Mouse (Mus musculus): ENCODE measurements around the gene Tgif2. TPM values are rescaled to one million over a fixed set of nuclear protein-coding genes. Genes with fewer than 3 reads are reported as not detected.
A peak's percentile ranks its signal among the peaks of the same experiment; 100 is the strongest.
"Not testable (repeated sequence)": the region's sequence is repeated elsewhere in the genome, so short reads cannot be mapped to it uniquely, and the experiment has no call there.

The Tgif2 gene
- total and polyA plus RNA-seq, 3 experiments: 25.7 to 77.6 (median 26.7) TPM

- H3K4me3 ChIP-seq (ENCODE audit: low read depth, low read length): no peak overlapping the region; the same call in 1 of the 2 replicates
- peaks cover 40% of the 10 kb centered on the region for H3K36me3 ChIP-seq (replicated peaks)
- H3K4me1 ChIP-seq (ENCODE audit: insufficient read depth, low read depth, low read length): peaks cover 80% of the 10 kb centered on the region
- H3K27me3 ChIP-seq (ENCODE audit: insufficient read depth, low read length): no peaks in the 10 kb centered on the region
- TF ChIP-seq GATA2 (IDR thresholded peaks at IDR 0.05; ENCODE audit: borderline replicate concordance, low read depth, low read length): no peak
- H3K9me3 ChIP-seq (replicated peaks): no peaks in the 10 kb centered on the region
- DNase-seq (ENCODE audit: low spot score) (peak; percentile 42), ATAC-seq (ENCODE audit: extremely low read depth, insufficient number of reproducible peaks, low FRiP score, poor library complexity, severe bottlenecking) (no peak)
These were observed 37.9 kb downstream of the Tgif2 start for GRCm38 (mm10) chr2:156877726-156878125.

GRCm38 (mm10) chr2:156879541-156879940, 39.7 kb downstream of the Tgif2 start:
- DNase-seq (ENCODE audit: low spot score) (no peak), ATAC-seq (ENCODE audit: extremely low read depth, insufficient number of reproducible peaks, low FRiP score, poor library complexity, severe bottlenecking) (no peak)
- no peaks in the 10 kb centered on the region for H3K9me3 ChIP-seq (replicated peaks)
- TF ChIP-seq POLR2AphosphoS5 (IDR thresholded peaks at IDR 0.05; ENCODE audit: insufficient replicate concordance, low read depth, low read length) (no peak), GATA2 (IDR thresholded peaks at IDR 0.05; ENCODE audit: borderline replicate concordance, low read depth, low read length) (no peak)
- peaks cover 75% of the 10 kb centered on the region for H3K4me1 ChIP-seq (ENCODE audit: insufficient read depth, low read depth, low read length)
- H3K36me3 ChIP-seq (replicated peaks): peaks cover 22% of the 10 kb centered on the region
- no peaks in the 10 kb centered on the region for H3K27me3 ChIP-seq (ENCODE audit: insufficient read depth, low read length)
- no peak overlapping the region; the same call in 1 of the 2 replicates for H3K4me3 ChIP-seq (ENCODE audit: low read depth, low read length)

- H3K4me3 ChIP-seq (ENCODE audit: low read depth, low read length): peak overlapping the region; percentile 52; the same call in 1 of the 2 replicates
- H3K36me3 ChIP-seq (replicated peaks): no peaks in the 10 kb centered on the region
- H3K9me3 ChIP-seq (replicated peaks): no peaks in the 10 kb centered on the region
- no peaks in the 10 kb centered on the region; the same call in 1 of the 2 replicates for H3K27me3 ChIP-seq (ENCODE audit: insufficient read depth, low read length)
- DNase-seq (ENCODE audit: low spot score) (peak; percentile 83), ATAC-seq (ENCODE audit: extremely low read depth, insufficient number of reproducible peaks, low FRiP score, poor library complexity, severe bottlenecking) (peak; percentile 82)
- TF ChIP-seq GATA2 (IDR thresholded peaks at IDR 0.05; ENCODE audit: borderline replicate concordance, low read depth, low read length) (no peak), TAL1 (conservative IDR thresholded peaks at IDR 0.05; ENCODE audit: low read depth, low read length) (peak; percentile 44)
- H3K4me1 ChIP-seq (ENCODE audit: insufficient read depth, low read depth, low read length): peaks cover 90% of the 10 kb centered on the region
These were observed 42.7 kb downstream of the Tgif2 start for GRCm38 (mm10) chr2:156882431-156883001.

GRCm38 (mm10) chr2:156884396-156885211, 44.8 kb downstream of the Tgif2 start:
- Histone ChIP-seq H3K4me3 (ENCODE audit: low read depth, low read length) (no peak overlapping the region; the same call in 1 of the 2 replicates), H3K9me3 (replicated peaks) (no peaks in the 10 kb centered on the region), H3K27me3 (ENCODE audit: insufficient read depth, low read length) (peaks cover 2% of the 10 kb centered on the region; the same call in 1 of the 2 replicates), H3K4me1 (ENCODE audit: insufficient read depth, low read depth, low read length) (peaks cover 74% of the 10 kb centered on the region), H3K36me3 (replicated peaks) (no peaks in the 10 kb centered on the region)
- no peak for ATAC-seq (ENCODE audit: extremely low read depth, insufficient number of reproducible peaks, low FRiP score, poor library complexity, severe bottlenecking)
- DNase-seq (ENCODE audit: low spot score): no peak
- TF ChIP-seq TAL1 (conservative IDR thresholded peaks at IDR 0.05; ENCODE audit: low read depth, low read length): no peak
- no peak for TF ChIP-seq GATA2 (IDR thresholded peaks at IDR 0.05; ENCODE audit: borderline replicate concordance, low read depth, low read length)
- TF ChIP-seq CTCF (IDR thresholded peaks at IDR 0.05; ENCODE audit: low read depth, low read length): no peak
- TF ChIP-seq GATA1 (IDR thresholded peaks at IDR 0.05; ENCODE audit: borderline replicate concordance, low read length): no peak
- TF ChIP-seq POLR2AphosphoS5 (IDR thresholded peaks at IDR 0.05; ENCODE audit: insufficient replicate concordance, low read depth, low read length): no peak

- H3K36me3 ChIP-seq (replicated peaks); H3K4me3 ChIP-seq (ENCODE audit: low read depth, low read length); DNase-seq (ENCODE audit: low spot score); H3K27me3 ChIP-seq (ENCODE audit: insufficient read depth, low read length); H3K9me3 ChIP-seq (replicated peaks); ATAC-seq (ENCODE audit: extremely low read depth, insufficient number of reproducible peaks, low FRiP score, poor library complexity, severe bottlenecking): not testable (repeated sequence)
- H3K4me1 ChIP-seq (ENCODE audit: insufficient read depth, low read depth, low read length): peaks cover 63% of the 10 kb centered on the region
These were observed 45.9 kb downstream of the Tgif2 start for GRCm38 (mm10) chr2:156885666-156886065.

GRCm38 (mm10) chr2:156886084-156886631, 46.4 kb downstream of the Tgif2 start:
- no peak for TF ChIP-seq TAL1 (conservative IDR thresholded peaks at IDR 0.05; ENCODE audit: low read depth, low read length)
- TF ChIP-seq GATA1 (IDR thresholded peaks at IDR 0.05; ENCODE audit: borderline replicate concordance, low read length): no peak
- no peak for TF ChIP-seq CTCF (IDR thresholded peaks at IDR 0.05; ENCODE audit: low read depth, low read length)
- TF ChIP-seq POLR2AphosphoS5 (IDR thresholded peaks at IDR 0.05; ENCODE audit: insufficient replicate concordance, low read depth, low read length): no peak
- no peak for TF ChIP-seq GATA2 (IDR thresholded peaks at IDR 0.05; ENCODE audit: borderline replicate concordance, low read depth, low read length)
- H3K4me1 ChIP-seq (ENCODE audit: insufficient read depth, low read depth, low read length): peaks cover 64% of the 10 kb centered on the region
- no peak overlapping the region for H3K4me3 ChIP-seq (ENCODE audit: low read depth, low read length)
- H3K27me3 ChIP-seq (ENCODE audit: insufficient read depth, low read length): peaks cover 2% of the 10 kb centered on the region; the same call in 1 of the 2 replicates
- DNase-seq (ENCODE audit: low spot score): no peak
- ATAC-seq (ENCODE audit: extremely low read depth, insufficient number of reproducible peaks, low FRiP score, poor library complexity, severe bottlenecking): no peak
- H3K36me3 ChIP-seq (replicated peaks): no peaks in the 10 kb centered on the region
- no peaks in the 10 kb centered on the region for H3K9me3 ChIP-seq (replicated peaks)

Measured in G1E (cell line).